Mouse (Mus musculus) layer of hippocampus, adult 8-10 months (tissue): ENCODE data around the gene Hddc3. TPM values are rescaled to one million over a fixed set of nuclear protein-coding genes. Genes with fewer than 3 reads are reported as not detected.

Experiments
- DNase-seq, 2 experiments: peaks; one replicate each; pipeline ENCODE4 v3.0.0; 2022; ENCODE audit warnings: low spot score in 2 of 2
- total RNA-seq, 4 experiments: library from RNA; stranded (reverse); gene quantifications; 2 replicates each; pipeline ENCODE4 v1.2.4; 2022

The Hddc3 gene
- total RNA-seq, 4 experiments from 2014 or later: 37.7 to 55.7 (median 49.0) TPM

- DNase-seq: no peak
These were observed 55.9 kb downstream of the Hddc3 start for GRCm38 (mm10) chr7:80398654-80399444.

DNA sequence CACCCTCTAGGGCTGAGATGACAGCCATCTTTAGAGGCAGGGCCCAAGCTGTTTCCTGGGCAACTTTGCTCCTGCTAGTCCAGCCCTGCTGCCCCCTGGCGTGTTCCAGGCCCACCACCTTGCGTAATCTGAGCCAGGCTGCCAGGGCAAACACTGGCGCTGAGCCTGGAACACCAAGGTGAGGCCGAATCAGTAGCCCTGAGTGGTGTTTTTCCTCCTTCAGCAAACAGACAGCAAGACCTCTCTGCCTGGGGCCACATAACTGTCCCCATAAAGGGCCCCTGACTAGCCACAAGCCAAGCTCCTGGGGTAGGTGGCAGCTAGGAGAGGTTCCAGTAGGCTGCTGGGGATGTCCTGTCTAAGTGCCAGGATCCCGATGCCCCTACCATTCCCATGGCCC, 57.2 kb downstream of the Hddc3 start:
- no peak for DNase-seq

Other genes with a start within 250 kb of the Hddc3 start
- 10 to 100 TPM; 67.5 to 83.7 (median 75.9) TPM for gene Idh2, start 227.7 kb upstream of the Hddc3 start, total RNA-seq
- 10 to 100 TPM; 22.0 to 27.7 (median 25.9) TPM for gene Sema4b, start 156.3 kb upstream of the Hddc3 start, total RNA-seq
- 10 to 100 TPM; 20.3 to 31.5 (median 25.9) TPM for gene Cib1, start 110.3 kb upstream of the Hddc3 start, total RNA-seq
- gene Gdpgp1, start 110.2 kb upstream of the Hddc3 start, total RNA-seq: 1 to 10 TPM; 6.2 to 7.5 (median 7.0) TPM
- gene Ttll13, start 96.7 kb upstream of the Hddc3 start, total RNA-seq: 1 to 10 TPM; 1.3 to 2.1 (median 1.8) TPM
- gene Ngrn, start 81.9 kb upstream of the Hddc3 start, total RNA-seq: 10 to 100 TPM; 37.2 to 43.3 (median 38.6) TPM
- 10 to 100 TPM; 19.8 to 27.7 (median 23.7) TPM for gene Vps33b, start 73.5 kb upstream of the Hddc3 start, total RNA-seq
- gene Prc1, start 48.7 kb upstream of the Hddc3 start, total RNA-seq: 1 to 10 TPM in 3 of 4 experiments, under 1 TPM in 1; 0.51 to 1.9 (median 1.5) TPM
- gene Rccd1, start 18.6 kb upstream of the Hddc3 start, total RNA-seq: 10 to 100 TPM; 12.7 to 19.0 (median 14.2) TPM
- gene Unc45a, start 2.1 kb upstream of the Hddc3 start, total RNA-seq: 10 to 100 TPM; 35.5 to 47.2 (median 40.6) TPM
- gene Man2a2, start 28.3 kb downstream of the Hddc3 start, total RNA-seq: 100 to 1,000 TPM; 161 to 192 (median 173) TPM
- 10 to 100 TPM in 2 of 4 experiments, 1 to 10 TPM in 2; 7.0 to 20.0 (median 14.1) TPM for gene Fes, start 44.8 kb downstream of the Hddc3 start, total RNA-seq
- 10 to 100 TPM; 36.1 to 43.8 (median 39.7) TPM for gene Furin, start 62.3 kb downstream of the Hddc3 start, total RNA-seq
- 1 to 10 TPM; 3.5 to 5.2 (median 4.8) TPM for gene Blm, start 192.0 kb downstream of the Hddc3 start, total RNA-seq